Mouse (Mus musculus): ENCODE results near the gene C1qtnf4. TPM values are rescaled to one million over a fixed set of nuclear protein-coding genes. Genes with fewer than 3 reads are reported as not detected.
A peak's percentile ranks its signal among the peaks of the same experiment; 100 is the strongest.

The C1qtnf4 gene
- 100 to 1,000 TPM; 279 to 315 TPM for total RNA-seq (2021)

GRCm38 (mm10) chr2:90885218-90886041 lies at the start of gene C1qtnf4:
TSS of gene C1qtnf4 (plus strand) at chr2:90885860.
- intact Hi-C loops (cut with DNase I), result loop anchor here (2.0 kb wide), 1 partner anchor 15 kb away; no protein-coding TSS in a partner anchor
- DNase-seq (ENCODE audit: low spot score in 2 of 2), result peak; percentile 66 to 67

GRCm38 (mm10) chr2:90838621-90839020 lies 47.0 kb upstream of the C1qtnf4 start:
- intact Hi-C loops (cut with DNase I), result no loop called here
- DNase-seq (ENCODE audit: low spot score in 2 of 2), result no peak

- DNase-seq (ENCODE audit: low spot score in 2 of 2), result no peak
- intact Hi-C loops (cut with DNase I), result no loop called here
These were observed 42.0 kb upstream of the C1qtnf4 start for GRCm38 (mm10) chr2:90843666-90844065.

GRCm38 (mm10) chr2:90844262-90844661 lies 41.4 kb upstream of the C1qtnf4 start:
- no peak for DNase-seq (ENCODE audit: low spot score in 2 of 2)
- intact Hi-C loops (cut with DNase I), result no loop called here

- DNase-seq (ENCODE audit: low spot score in 2 of 2), result no peak
- intact Hi-C loops (cut with DNase I), result loop anchor here (5.0 kb wide), 1 partner anchor 68 kb away; no protein-coding TSS in a partner anchor
These were observed 40.4 kb upstream of the C1qtnf4 start for GRCm38 (mm10) chr2:90845234-90845633.

GRCm38 (mm10) chr2:90846171-90846570 lies 39.5 kb upstream of the C1qtnf4 start:
- DNase-seq (ENCODE audit: low spot score in 2 of 2), result no peak
- intact Hi-C loops (cut with DNase I), result loop anchor here (5.0 kb wide), 1 partner anchor 69 kb away; no protein-coding TSS in a partner anchor

GRCm38 (mm10) chr2:90846597-90846954 lies 39.1 kb upstream of the C1qtnf4 start:
- intact Hi-C loops (cut with DNase I), result loop anchor here (5.0 kb wide), 1 partner anchor 69 kb away; no protein-coding TSS in a partner anchor
- no peak for DNase-seq (ENCODE audit: low spot score in 2 of 2)

- peak; percentile 97 to 99 for DNase-seq (ENCODE audit: low spot score in 2 of 2)
- intact Hi-C loops (cut with DNase I), result loop anchor here (5.0 kb wide), 1 partner anchor 70 kb away; no protein-coding TSS in a partner anchor
These were observed 38.5 kb upstream of the C1qtnf4 start, which contains the start of gene Mtch2 for GRCm38 (mm10) chr2:90846955-90847680. TSS of gene Mtch2 (plus strand) at chr2:90847155.

- DNase-seq (ENCODE audit: low spot score in 2 of 2), result no peak
- intact Hi-C loops (cut with DNase I), result loop anchor here (5.0 kb wide), 1 partner anchor 70 kb away; no protein-coding TSS in a partner anchor
These were observed 38.0 kb upstream of the C1qtnf4 start for GRCm38 (mm10) chr2:90847681-90848050.

- intact Hi-C loops (cut with DNase I), result loop anchor here (5.0 kb wide), 1 partner anchor 71 kb away; no protein-coding TSS in a partner anchor
These were observed 37.3 kb upstream of the C1qtnf4 start for GRCm38 (mm10) chr2:90848331-90848730.

GRCm38 (mm10) chr2:90850401-90850800 lies 35.3 kb upstream of the C1qtnf4 start:
- no peak for DNase-seq (ENCODE audit: low spot score in 2 of 2)
- intact Hi-C loops (cut with DNase I), result no loop called here

More at GRCm38 (mm10) chr2:90848331-90848730, 37.3 kb upstream of the C1qtnf4 start:
- no peak for DNase-seq (ENCODE audit: low spot score in 2 of 2)

- DNase-seq (ENCODE audit: low spot score in 2 of 2), result no peak
- intact Hi-C loops (cut with DNase I), result no loop called here
These were observed 24.2 kb upstream of the C1qtnf4 start for GRCm38 (mm10) chr2:90861486-90861885.

- intact Hi-C loops (cut with DNase I), result no loop called here
- no peak for DNase-seq (ENCODE audit: low spot score in 2 of 2)
These were observed 21.5 kb upstream of the C1qtnf4 start for GRCm38 (mm10) chr2:90864184-90864583.

GRCm38 (mm10) chr2:90866524-90866923 lies 19.1 kb upstream of the C1qtnf4 start:
- intact Hi-C loops (cut with DNase I), result loop anchor here (2.0 to 5.0 kb wide), 2 partner anchors 194 to 236 kb away; no protein-coding TSS in a partner anchor

GRCm38 (mm10) chr2:90870136-90870601 lies 15.5 kb upstream of the C1qtnf4 start:
- intact Hi-C loops (cut with DNase I), result loop anchor here (2.0 to 10.0 kb wide), 2 partner anchors 17 to 95 kb away; no protein-coding TSS in a partner anchor
- peak; percentile 62 to 67 for DNase-seq (ENCODE audit: low spot score in 2 of 2)

More at GRCm38 (mm10) chr2:90866524-90866923, 19.1 kb upstream of the C1qtnf4 start:
- DNase-seq (ENCODE audit: low spot score in 2 of 2), result peak; percentile 81 to 89

GRCm38 (mm10) chr2:90871180-90871961 lies 14.3 kb upstream of the C1qtnf4 start:
- no peak for DNase-seq (ENCODE audit: low spot score in 2 of 2)
- intact Hi-C loops (cut with DNase I), result loop anchor here (2.0 to 10.0 kb wide), 2 partner anchors 15 to 93 kb away; no protein-coding TSS in a partner anchor

GRCm38 (mm10) chr2:90874025-90874424 lies 11.6 kb upstream of the C1qtnf4 start:
- DNase-seq (ENCODE audit: low spot score in 2 of 2), result no peak
- intact Hi-C loops (cut with DNase I), result loop anchor here (10.0 kb wide), 1 partner anchor 91 kb away; no protein-coding TSS in a partner anchor

GRCm38 (mm10) chr2:90875239-90875638 lies 10.4 kb upstream of the C1qtnf4 start:
- DNase-seq (ENCODE audit: low spot score in 2 of 2), result no peak
- intact Hi-C loops (cut with DNase I), result loop anchor here (10.0 kb wide), 1 partner anchor 90 kb away; no protein-coding TSS in a partner anchor
